Mouse (Mus musculus): ENCODE results near the gene Gm5771.
"Not testable (repeated sequence)": the region's sequence is repeated elsewhere in the genome, so short reads cannot be mapped to it uniquely, and the experiment has no call there.

Gene Gm5771

DNA sequence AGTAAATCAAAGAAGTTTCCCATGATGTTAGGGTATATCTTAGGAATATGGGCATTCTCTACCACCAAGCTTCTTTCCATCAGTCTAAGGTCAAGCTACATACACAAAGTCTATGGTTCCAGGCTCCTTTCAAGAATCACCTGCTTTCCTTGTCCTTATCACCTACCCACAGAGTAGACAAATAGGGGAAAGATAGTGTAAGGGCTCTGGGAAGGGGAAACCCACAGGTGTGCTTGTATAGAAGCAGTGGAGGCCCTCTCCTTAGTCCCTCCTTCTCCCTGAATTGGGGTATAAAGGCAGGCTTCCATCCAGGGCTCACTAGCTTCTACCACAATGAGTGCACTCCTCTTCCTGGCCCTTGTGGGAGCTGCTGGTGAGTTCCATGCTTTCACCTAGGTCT lies at the start of gene Gm5771:
Gene Gm5771, plus strand, starts transcription at position 301 of the 400 bp plus-strand sequence.
- not testable (repeated sequence) for DNase-seq (ENCODE audit: low read depth)

DNA sequence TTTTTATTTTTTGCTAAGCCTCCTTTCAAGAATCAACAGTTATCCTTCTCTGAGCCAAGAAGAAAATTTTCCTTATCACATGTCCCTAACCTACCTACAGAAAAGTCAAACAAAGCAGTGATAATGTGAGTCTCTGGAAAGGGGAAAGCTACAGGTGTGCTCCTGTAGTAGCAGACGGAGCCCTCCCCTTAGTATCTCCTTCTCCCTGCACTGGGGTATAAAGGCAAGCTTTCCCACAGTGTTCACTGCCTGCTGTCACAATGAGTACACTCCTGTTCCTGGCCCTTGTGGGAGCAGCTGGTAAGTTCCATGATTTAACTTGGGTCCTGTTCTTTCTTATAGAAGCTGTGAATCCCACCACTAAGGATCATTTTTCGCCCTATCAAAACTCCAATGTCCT lies 38.2 kb upstream of the Gm5771 start, which contains the start of gene Try10:
Gene Try10, plus strand, starts transcription at position 174 of the 400 bp plus-strand sequence.
- no peak for DNase-seq (ENCODE audit: low read depth)

DNA sequence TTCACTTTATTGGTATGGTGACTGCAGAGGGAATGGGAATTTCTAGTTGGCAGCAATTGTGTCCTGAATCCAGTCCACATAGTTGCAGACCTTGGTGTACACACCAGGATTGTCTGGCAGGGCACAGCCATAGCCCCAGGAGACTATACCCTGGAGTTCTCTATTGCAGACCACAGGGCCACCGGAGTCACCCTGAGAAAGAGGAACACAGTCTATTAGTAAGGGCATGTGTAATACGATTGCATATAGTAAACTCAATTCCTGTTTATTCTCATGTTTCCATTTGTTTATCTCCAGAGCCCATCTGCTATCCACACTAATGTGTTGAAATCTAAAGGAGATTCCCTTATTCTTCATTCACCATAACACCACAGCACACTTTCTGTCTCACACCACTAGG lies 18.4 kb upstream of the Gm5771 start:
- DNase-seq (ENCODE audit: low read depth) = not testable (repeated sequence)

DNA sequence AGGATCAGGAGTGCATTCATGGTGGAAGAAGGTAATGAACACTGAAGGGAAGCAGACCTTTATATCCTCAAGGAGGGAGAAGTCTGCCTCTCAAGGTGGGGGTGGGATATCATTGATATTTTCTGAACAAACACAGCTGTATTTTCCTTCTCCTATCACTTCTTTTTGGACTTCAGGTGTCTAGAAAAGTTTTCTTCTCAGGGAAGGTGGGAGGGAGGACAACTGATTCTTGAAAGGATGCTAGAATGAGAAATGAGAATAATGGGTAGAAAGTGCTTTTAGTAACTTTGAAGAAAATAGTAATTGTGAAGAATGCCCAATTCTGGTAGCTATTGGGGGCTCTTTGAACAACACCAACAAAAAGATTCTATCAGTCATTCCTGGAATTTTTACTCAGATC lies 14.6 kb upstream of the Gm5771 start, which contains the start of gene Prss3:
Gene Prss3, minus strand, starts transcription at position 101 of the 400 bp plus-strand sequence.
- not testable (repeated sequence) for DNase-seq (ENCODE audit: low read depth)

DNA sequence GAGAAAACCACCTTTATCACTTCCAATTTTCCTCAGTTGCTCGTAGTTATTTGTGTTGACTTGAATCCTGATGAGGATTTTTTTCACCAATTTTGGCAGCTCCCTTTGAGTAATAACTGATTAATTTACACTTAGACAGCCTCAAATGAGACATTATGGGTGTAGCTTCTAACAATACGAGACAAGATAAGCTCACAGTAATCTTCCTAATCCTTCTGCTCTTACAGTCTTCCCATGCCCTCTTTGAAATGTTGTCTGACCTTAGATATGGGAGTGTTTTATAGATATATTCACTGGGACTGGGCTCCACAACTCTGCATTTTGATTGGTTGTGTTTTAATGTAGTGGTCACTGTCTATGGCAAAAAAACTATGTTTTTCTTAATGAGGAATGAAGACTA lies 5.4 kb upstream of the Gm5771 start:
- no peak for DNase-seq (ENCODE audit: low read depth)

DNA sequence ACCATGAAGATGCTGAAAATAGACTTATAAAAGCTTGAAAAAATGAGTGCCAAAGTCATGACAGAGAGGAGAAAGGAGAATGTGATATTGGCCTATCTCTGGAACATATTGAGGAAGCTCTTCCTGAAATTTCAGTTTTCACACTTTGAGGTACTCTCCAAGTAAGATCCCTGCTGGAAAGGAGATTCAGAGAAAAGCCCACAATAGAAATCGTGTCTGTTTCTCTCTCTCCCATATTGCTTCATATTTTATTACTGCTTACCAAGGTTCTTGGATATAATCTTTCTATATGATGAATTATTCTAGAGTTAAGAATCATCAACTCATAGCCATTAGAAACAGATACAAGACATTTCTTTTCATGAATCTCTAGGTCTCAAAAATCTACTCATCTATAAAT lies 516 bp upstream of the Gm5771 start:
- not testable (repeated sequence) for DNase-seq (ENCODE audit: low read depth)

DNA sequence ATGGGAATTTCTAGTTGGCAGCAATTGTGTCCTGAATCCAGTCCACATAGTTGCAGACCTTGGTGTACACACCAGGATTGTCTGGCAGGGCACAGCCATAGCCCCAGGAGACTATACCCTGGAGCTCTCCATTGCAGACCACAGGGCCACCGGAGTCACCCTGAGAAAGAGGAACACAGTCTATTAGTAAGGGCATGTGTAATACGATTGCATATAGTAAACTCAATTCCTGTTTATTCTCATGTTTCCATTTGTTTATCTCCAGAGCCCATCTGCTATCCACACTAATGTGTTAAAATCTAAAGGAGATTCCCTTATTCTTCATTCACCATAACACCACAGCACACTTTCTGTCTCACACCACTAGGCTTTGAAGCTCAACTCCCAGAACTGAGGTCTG lies 50.1 kb downstream of the Gm5771 start:
- DNase-seq (ENCODE audit: low read depth) = not testable (repeated sequence)

DNA sequence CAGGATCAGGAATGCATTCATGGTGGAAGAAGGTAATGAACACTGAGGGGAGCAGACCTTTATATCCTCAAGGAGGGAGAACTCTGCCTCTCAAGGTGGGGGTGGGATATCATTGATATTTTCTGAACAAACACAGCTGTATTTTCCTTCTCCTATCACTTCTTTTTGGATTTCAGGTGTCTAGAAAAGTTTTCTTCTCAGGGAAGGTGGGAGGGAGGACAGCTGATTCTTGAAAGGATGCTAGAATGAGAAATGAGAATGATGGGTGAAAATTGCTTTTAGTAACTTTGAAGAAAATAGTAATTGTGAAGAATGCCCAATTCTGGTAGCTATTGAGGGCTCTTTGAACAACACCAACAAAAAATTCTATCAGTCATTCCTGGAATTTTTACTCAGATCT lies 53.9 kb downstream of the Gm5771 start, which contains the start of gene Gm10334:
Gene Gm10334, minus strand, starts transcription at position 101 of the 400 bp plus-strand sequence.
- DNase-seq (ENCODE audit: low read depth) = not testable (repeated sequence)
